Mouse (Mus musculus) CH12.LX (cell line): ENCODE results near the gene Mnt. TPM values are rescaled to one million over a fixed set of nuclear protein-coding genes. Genes with fewer than 3 reads are reported as not detected.

Experiments used
- DNase-seq: peaks from one replicate; pipeline ENCODE4 v3.0.0-alpha.2; 2013; ENCODE audit errors: extremely low read depth
- H3K27ac ChIP-seq: 2 replicates; pipeline ENCODE4 v1.5.1; 2012; ENCODE audit warnings: low read depth, mild to moderate bottlenecking, control low read depth, moderate library complexity; ENCODE audit not compliant: insufficient read depth
- H3K27me3 ChIP-seq: replicated peaks from 2 replicates; pipeline ENCODE3; 2012; ENCODE audit warnings: inconsistent platforms
- H3K36me3 ChIP-seq, 2 experiments: replicated peaks in 1 of 2; 2 replicates each; pipeline versions ENCODE3 to v1.6.1; 2012; ENCODE audit warnings: inconsistent platforms in 1 of 2, low read length in 1 of 2, mild to moderate bottlenecking in 1 of 2, mixed read lengths in 1 of 2, moderate library complexity in 1 of 2; ENCODE audit not compliant: control insufficient read depth in 1 of 2, insufficient read depth in 1 of 2
- H3K4me1 ChIP-seq, 2 experiments: 2 replicates each; pipeline ENCODE4 v1.6.1; 2012; ENCODE audit warnings: inconsistent platforms in 1 of 2, moderate library complexity in 1 of 2; ENCODE audit not compliant: insufficient read depth in 2 of 2, control insufficient read depth in 1 of 2
- H3K4me2 ChIP-seq: 2 replicates; pipeline ENCODE4 v1.6.1; 2012; ENCODE audit warnings: low read depth, mild to moderate bottlenecking, control low read depth; ENCODE audit not compliant: poor library complexity, insufficient read depth, severe bottlenecking
- H3K4me3 ChIP-seq, 3 experiments: fragments of 150-350 bp in 1 of 3; sonication (generic) in 1 of 3; replicated peaks in 1 of 3; 2 replicates each; pipeline versions ENCODE3 to v1.5.1; 2011 to 2012; ENCODE audit warnings: low read depth in 2 of 3, low read length in 2 of 3, mild to moderate bottlenecking in 2 of 3, moderate library complexity in 2 of 3, control low read depth in 1 of 3, improper control_type of control experiment in 1 of 3, inconsistent platforms in 1 of 3, mixed read lengths in 1 of 3; ENCODE audit not compliant: poor library complexity in 1 of 3
- H3K79me2 ChIP-seq: replicated peaks from 2 replicates; pipeline ENCODE4 v1.6.1; 2012; ENCODE audit warnings: mild to moderate bottlenecking, moderate library complexity; ENCODE audit not compliant: control insufficient read depth, poor library complexity, insufficient read depth, severe bottlenecking; ENCODE audit errors: extremely low read depth
- H3K9ac ChIP-seq: 2 replicates; pipeline ENCODE4 v1.6.1; 2012; ENCODE audit warnings: low read depth, mild to moderate bottlenecking, control low read depth, moderate library complexity; ENCODE audit not compliant: insufficient read depth
- H3K9me3 ChIP-seq: replicated peaks from 2 replicates; pipeline ENCODE3; 2012; ENCODE audit warnings: low read length, inconsistent platforms, mixed read lengths
- BHLHE40 ChIP-seq: IDR thresholded peaks from 2 replicates; pipeline ENCODE4 v1.6.1; 2011; ENCODE audit warnings: mild to moderate bottlenecking, low read depth, low read length, improper control_type of control experiment
- CHD1 ChIP-seq: IDR thresholded peaks from 2 replicates; pipeline ENCODE4 v1.6.1; 2012; ENCODE audit warnings: low read depth, low read length, improper control_type of control experiment, inconsistent platforms
- CTCF ChIP-seq, 2 experiments: IDR thresholded peaks in 1 of 2; conservative IDR thresholded peaks in 1 of 2; 2 replicates each; pipeline ENCODE4 v1.5.1; 2011 to 2012; ENCODE audit warnings: low read depth in 2 of 2, low read length in 2 of 2, improper control_type of control experiment in 1 of 2, inconsistent platforms in 1 of 2, mild to moderate bottlenecking in 1 of 2, moderate library complexity in 1 of 2
- E2F4 ChIP-seq: IDR thresholded peaks from 2 replicates; pipeline ENCODE4 v1.6.1; 2011; ENCODE audit warnings: low read depth, low read length, improper control_type of control experiment; ENCODE audit not compliant: insufficient replicate concordance
- ELF1 ChIP-seq: IDR thresholded peaks from 2 replicates; pipeline ENCODE4 v1.6.1; 2014; ENCODE audit warnings: low read depth, mild to moderate bottlenecking, inconsistent platforms, low read length, improper control_type of control experiment
- ETS1 ChIP-seq: conservative IDR thresholded peaks from 2 replicates; pipeline ENCODE4 v1.6.1; 2012; ENCODE audit warnings: low read depth, mild to moderate bottlenecking, inconsistent platforms, low read length, improper control_type of control experiment, moderate library complexity
- GABPA ChIP-seq: IDR thresholded peaks from 2 replicates; pipeline ENCODE4 v1.6.1; 2012; ENCODE audit warnings: low read depth, low read length, improper control_type of control experiment, inconsistent platforms; ENCODE audit not compliant: insufficient replicate concordance
- IRF4 ChIP-seq: IDR thresholded peaks from 2 replicates; pipeline ENCODE4 v1.6.1; 2014; ENCODE audit warnings: low read depth, mild to moderate bottlenecking, inconsistent platforms, low read length, improper control_type of control experiment
- JUND ChIP-seq: conservative IDR thresholded peaks from 2 replicates; pipeline ENCODE4 v1.6.1; 2011; ENCODE audit warnings: low read depth, low read length, improper control_type of control experiment
- MAFK ChIP-seq: IDR thresholded peaks from 2 replicates; pipeline ENCODE4 v1.6.1; 2011; ENCODE audit warnings: low read length, improper control_type of control experiment; ENCODE audit not compliant: insufficient replicate concordance
- MAX ChIP-seq: IDR thresholded peaks from 2 replicates; pipeline ENCODE4 v1.6.1; 2011; ENCODE audit warnings: low read length, improper control_type of control experiment
- MXI1 ChIP-seq: IDR thresholded peaks from 2 replicates; pipeline ENCODE4 v1.6.1; 2011; ENCODE audit warnings: mild to moderate bottlenecking, low read depth, low read length, improper control_type of control experiment
- MYC ChIP-seq: IDR thresholded peaks from 2 replicates; pipeline ENCODE4 v1.6.1; 2011; ENCODE audit warnings: low read depth, mild to moderate bottlenecking, improper control_type of control experiment, low read length
- NRF1 ChIP-seq: IDR thresholded peaks from 2 replicates; pipeline ENCODE4 v1.6.1; 2014; ENCODE audit warnings: low read depth, mild to moderate bottlenecking, inconsistent platforms, low read length, improper control_type of control experiment, moderate library complexity
- PAX5 ChIP-seq: IDR thresholded peaks from 2 replicates; pipeline ENCODE4 v1.6.1; 2012; ENCODE audit warnings: low read length, inconsistent platforms, mixed read lengths
- POLR2A ChIP-seq: IDR thresholded peaks from 2 replicates; pipeline ENCODE4 v1.6.1; 2011; ENCODE audit warnings: low read depth, mild to moderate bottlenecking, improper control_type of control experiment, low read length
- POLR2AphosphoS2 ChIP-seq: IDR thresholded peaks from 2 replicates; pipeline ENCODE4 v1.6.1; 2011; ENCODE audit warnings: low read depth, low read length, improper control_type of control experiment
- RAD21 ChIP-seq: IDR thresholded peaks from 2 replicates; pipeline ENCODE4 v1.6.1; 2011; ENCODE audit warnings: low read depth, mild to moderate bottlenecking, low read length, improper control_type of control experiment, moderate library complexity
- RCOR1 ChIP-seq: conservative IDR thresholded peaks from 2 replicates; pipeline ENCODE4 v1.6.1; 2012; ENCODE audit warnings: low read depth, mild to moderate bottlenecking, inconsistent platforms, low read length, improper control_type of control experiment
- TBP ChIP-seq: conservative IDR thresholded peaks from 2 replicates; pipeline ENCODE4 v1.6.1; 2011; ENCODE audit warnings: low read depth, low read length, improper control_type of control experiment
- TCF12 ChIP-seq: IDR thresholded peaks from 2 replicates; pipeline ENCODE4 v1.6.1; 2014; ENCODE audit warnings: low read depth, mild to moderate bottlenecking, inconsistent platforms, low read length, improper control_type of control experiment
- UBTF ChIP-seq: IDR thresholded peaks from 2 replicates; pipeline ENCODE4 v1.6.1; 2012; ENCODE audit warnings: low read depth, mild to moderate bottlenecking, inconsistent platforms, low read length, improper control_type of control experiment, moderate library complexity
- USF1 ChIP-seq: IDR thresholded peaks from 2 replicates; pipeline ENCODE4 v1.6.1; 2014; ENCODE audit warnings: low read depth, mild to moderate bottlenecking, inconsistent platforms, low read length, improper control_type of control experiment
- ZC3H11A ChIP-seq: IDR thresholded peaks from 2 replicates; pipeline ENCODE4 v1.6.1; 2012; ENCODE audit warnings: low read depth, mild to moderate bottlenecking, inconsistent platforms, low read length, improper control_type of control experiment
- ZMIZ1 ChIP-seq: IDR thresholded peaks from 2 replicates; pipeline ENCODE4 v1.6.1; 2012; ENCODE audit warnings: low read depth, mild to moderate bottlenecking, inconsistent platforms, low read length, improper control_type of control experiment
- ZNF384 ChIP-seq: IDR thresholded peaks from 2 replicates; pipeline ENCODE4 v1.6.1; 2012; ENCODE audit warnings: low read depth, low read length, improper control_type of control experiment, inconsistent platforms
- dilution Hi-C: fragments of 300-500 bp; cut with MboI; formaldehyde crosslinking; loops from 2 replicates; pipeline ENCODE4 v1.14.3; 2020; ENCODE audit warnings: low sequenced_read_pairs; ENCODE audit not compliant: extremely low pct_unique_long_range_greater_than_20kb, extremely low pct_ligation_motif_present
- in situ Hi-C: fragments of 300-500 bp; cut with MboI; formaldehyde crosslinking; loops from 3 replicates; pipeline ENCODE4 v1.14.3; 2019; ENCODE audit warnings: low sequenced_read_pairs, low pct_ligation_motif_present, low pct_unique_long_range_greater_than_20kb, mixed read lengths
- polyA plus RNA-seq: library from polyadenylated mRNA; unstranded; fragments of >175 nt; gene quantifications from 2 replicates; pipeline ENCODE4 v1.2.1, GENCODE M21; 2012; ENCODE audit warnings: low read depth; ENCODE audit not compliant: insufficient read length
- total RNA-seq, 2 experiments: library from RNA; depleted of rRNA; stranded (reverse); fragments of 300-350 nt in 1 of 2; fragments of >200 nt in 1 of 2; gene quantifications; 2 replicates each; pipeline ENCODE4 v1.2.3; 2012 to 2014

Mnt gene
- total and polyA plus RNA-seq, 3 experiments, result 1.6 to 30.6 (median 4.7) TPM

- TF ChIP-seq ELF1, result peak; percentile 10; the same call in 1 of the 2 replicates
- TF ChIP-seq ZNF384, result no peak
- peak; percentile 11 to 63; a peak in 2 of 4 replicates for TF ChIP-seq CTCF (conservative IDR thresholded peaks at IDR 0.05 in 1 of 2, IDR thresholded peaks at IDR 0.05 in 1 of 2; ENCODE audit: low read depth in 2 of 2, low read length in 2 of 2)
- peak; percentile 34; the same call in 1 of the 2 replicates for TF ChIP-seq MYC
- peak; percentile 96 for TF ChIP-seq IRF4
Measured at GRCm38 (mm10) chr11:74828404-74828931, 2.3 kb upstream of the Mnt start (continued).

GRCm38 (mm10) chr11:74828965-74829550 is 1.7 kb upstream of the Mnt start:
- H3K4me3 ChIP-seq, result peak overlapping the region; percentile 43 to 68 (median 58)
- H3K9ac ChIP-seq, result peak overlapping the region; percentile 58
- H3K4me2 ChIP-seq, result peak overlapping the region; percentile 96
- in situ Hi-C loops, result loop anchor here (5.0 to 25.0 kb wide), 2 partner anchors 182 to 442 kb away; partner anchors contain the start of gene Cluh
- H3K4me1 ChIP-seq, result peaks cover 17 to 70% of the 10 kb centered on the region in 2 experiments
- H3K9me3 ChIP-seq, result no peaks in the 10 kb centered on the region
- H3K27me3 ChIP-seq, result no peaks in the 10 kb centered on the region
- peaks cover 4 to 26% of the 10 kb centered on the region in 2 experiments for H3K36me3 ChIP-seq
- peak overlapping the region; percentile 93 for H3K27ac ChIP-seq
- TF ChIP-seq MAFK (no peak), TCF12 (0 out of 2 replicates have a peak, but pooled peaks have one; percentile 4), JUND (0 out of 2 replicates have a peak, but pooled peaks have one; percentile 4)
- peaks cover 7% of the 10 kb centered on the region for H3K79me2 ChIP-seq
- dilution Hi-C loops, result no loop called here
- DNase-seq, result no peak

DNA sequence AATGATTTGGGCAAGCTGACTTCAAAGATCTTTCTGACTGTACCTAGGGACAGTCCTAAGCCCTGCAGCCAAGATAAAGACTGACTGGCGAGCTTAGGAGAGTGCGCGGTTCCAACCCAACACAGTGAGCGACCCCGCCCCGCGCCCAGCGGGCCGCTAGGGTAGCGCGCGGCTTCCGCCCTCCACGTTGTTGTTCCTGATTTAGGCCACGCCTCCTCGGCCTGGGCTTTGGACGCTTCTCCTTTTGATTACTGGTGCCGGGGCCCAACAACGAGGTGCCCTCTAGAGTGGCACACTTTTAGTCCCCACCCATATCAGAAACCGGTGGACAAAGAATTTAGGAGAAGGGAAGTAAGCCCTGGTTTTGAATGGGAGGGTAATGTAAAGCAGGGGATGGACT is 908 bp upstream of the Mnt start:
- dilution Hi-C loops, result no loop called here
- peaks cover 4 to 26% of the 10 kb centered on the region in 2 experiments for H3K36me3 ChIP-seq
- H3K79me2 ChIP-seq, result peaks cover 7% of the 10 kb centered on the region
- no peaks in the 10 kb centered on the region for H3K9me3 ChIP-seq
- in situ Hi-C loops, result loop anchor here (5.0 to 25.0 kb wide), 2 partner anchors 183 to 443 kb away; partner anchors contain the start of gene Cluh
- peak overlapping the region; percentile 43 to 68 (median 58) for H3K4me3 ChIP-seq
- peak; percentile 97 for DNase-seq
- H3K4me2 ChIP-seq, result peak overlapping the region; percentile 96
- peaks cover 17 to 74% of the 10 kb centered on the region in 2 experiments for H3K4me1 ChIP-seq
- H3K27me3 ChIP-seq, result no peaks in the 10 kb centered on the region
- H3K9ac ChIP-seq, result peak overlapping the region; percentile 58
- peak overlapping the region; percentile 93 for H3K27ac ChIP-seq
- TF ChIP-seq ETS1 (no peak; the same call in 1 of the 2 replicates), TCF12 (no peak; the same call in 1 of the 2 replicates), GABPA (no peak), POLR2AphosphoS2 (peak; percentile 89; the same call in 1 of the 2 replicates), MAFK (no peak), ELF1 (peak; percentile 90), E2F4 (no peak; the same call in 1 of the 2 replicates), ZMIZ1 (no peak; the same call in 1 of the 2 replicates), UBTF (peak; percentile 63; the same call in 1 of the 2 replicates), CHD1 (0 out of 2 replicates have a peak, but pooled peaks have one; percentile 70), MYC (0 out of 2 replicates have a peak, but pooled peaks have one; percentile 20), USF1 (no peak), IRF4 (0 out of 2 replicates have a peak, but pooled peaks have one; percentile 26), MXI1 (no peak), RAD21 (no peak), RCOR1 (no peak), POLR2A (peak; percentile 39; the same call in 1 of the 2 replicates), MAX (no peak), ZC3H11A (no peak), BHLHE40 (0 out of 2 replicates have a peak, but pooled peaks have one; percentile 31), PAX5 (no peak), NRF1 (peak; percentile 48; the same call in 1 of the 2 replicates), TBP (peak; percentile 41; the same call in 1 of the 2 replicates)
